Mouse (Mus musculus): ENCODE results near the gene P2rx3. TPM values are rescaled to one million over a fixed set of nuclear protein-coding genes. Genes with fewer than 3 reads are reported as not detected.

Gene P2rx3
- total and polyA plus RNA-seq, 3 experiments: 2.2 to 7.1 (median 3.7) TPM

- H3K9ac ChIP-seq (ENCODE audit: insufficient read depth, low read depth): no peak overlapping the region
- no peak overlapping the region for H3K4me2 ChIP-seq (ENCODE audit: insufficient read depth, low read depth, poor library complexity, severe bottlenecking)
- peaks cover 27 to 59% of the 10 kb centered on the region in 2 experiments for H3K36me3 ChIP-seq (replicated peaks in 1 of 2; ENCODE audit: control insufficient read depth in 1 of 2, insufficient read depth in 1 of 2, low read length in 1 of 2)
- no peak overlapping the region for H3K27ac ChIP-seq (ENCODE audit: insufficient read depth, low read depth)
- H3K79me2 ChIP-seq (replicated peaks; ENCODE audit: control insufficient read depth, extremely low read depth, insufficient read depth, poor library complexity, severe bottlenecking): no peaks in the 10 kb centered on the region
- no peak for DNase-seq (ENCODE audit: extremely low read depth)
- H3K27me3 ChIP-seq (replicated peaks): no peaks in the 10 kb centered on the region
- H3K4me1 ChIP-seq (ENCODE audit: control insufficient read depth in 1 of 2, insufficient read depth in 2 of 2): peaks cover 0 to 7% of the 10 kb centered on the region in 2 experiments; a peak in 2 of 4 replicates
- H3K4me3 ChIP-seq (replicated peaks in 1 of 3; ENCODE audit: low read depth in 2 of 3, low read length in 2 of 3, poor library complexity in 1 of 3): no peak overlapping the region
- in situ Hi-C loops (cut with MboI; ENCODE audit: low pct_ligation_motif_present, low pct_unique_long_range_greater_than_20kb, low sequenced_read_pairs) (no loop called here), dilution Hi-C loops (cut with MboI; ENCODE audit: extremely low pct_ligation_motif_present, extremely low pct_unique_long_range_greater_than_20kb, low sequenced_read_pairs) (no loop called here)
- TF ChIP-seq POLR2AphosphoS2 (IDR thresholded peaks at IDR 0.05; ENCODE audit: low read depth, low read length) (no peak), KAT2A (IDR thresholded peaks at IDR 0.05; ENCODE audit: insufficient replicate concordance, low read length) (no peak), CHD2 (IDR thresholded peaks at IDR 0.05; ENCODE audit: low read length) (no peak), USF2 (conservative IDR thresholded peaks at IDR 0.05; ENCODE audit: low read depth, low read length) (no peak), MAFK (IDR thresholded peaks at IDR 0.05; ENCODE audit: insufficient replicate concordance, low read length) (no peak), TBP (conservative IDR thresholded peaks at IDR 0.05; ENCODE audit: low read depth, low read length) (no peak), BHLHE40 (IDR thresholded peaks at IDR 0.05; ENCODE audit: low read depth, low read length) (no peak), HCFC1 (IDR thresholded peaks at IDR 0.05; ENCODE audit: low read depth, low read length) (no peak), SIN3A (IDR thresholded peaks at IDR 0.05; ENCODE audit: low read length) (no peak), ZC3H11A (IDR thresholded peaks at IDR 0.05; ENCODE audit: low read depth, low read length) (no peak), JUN (IDR thresholded peaks at IDR 0.05; ENCODE audit: insufficient read depth, low read depth, low read length) (no peak)
- H3K9me3 ChIP-seq (replicated peaks; ENCODE audit: low read length): no peaks in the 10 kb centered on the region
Measured at GRCm38 (mm10) chr2:85061107-85061541, 23.9 kb upstream of the P2rx3 start.

DNA sequence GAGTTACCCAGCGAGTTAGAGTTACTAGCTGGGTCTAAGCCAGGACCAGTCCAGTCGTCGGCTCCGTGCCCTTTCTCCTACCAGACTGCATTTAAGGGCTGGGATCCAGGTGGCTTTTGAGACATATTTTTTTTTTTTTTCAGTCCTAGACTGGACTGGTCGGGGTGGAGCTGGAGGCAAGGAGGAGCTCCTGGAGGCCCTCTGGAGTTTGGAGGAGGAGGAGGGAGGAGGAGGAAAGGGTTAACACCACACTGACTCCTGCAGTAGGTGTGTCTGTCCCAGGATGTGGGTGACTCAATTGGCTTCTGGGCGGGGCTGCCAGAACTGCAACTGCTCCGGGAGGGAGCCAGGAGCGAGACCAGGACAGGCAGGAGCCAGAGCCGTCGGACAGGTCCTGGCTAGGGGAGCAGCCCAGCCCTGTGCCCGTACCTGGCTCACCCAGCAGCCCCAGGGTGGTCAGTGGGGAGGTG, 23.4 kb upstream of the P2rx3 start:
- no peaks in the 10 kb centered on the region for H3K79me2 ChIP-seq (replicated peaks; ENCODE audit: control insufficient read depth, extremely low read depth, insufficient read depth, poor library complexity, severe bottlenecking)
- H3K36me3 ChIP-seq (replicated peaks in 1 of 2; ENCODE audit: control insufficient read depth in 1 of 2, insufficient read depth in 1 of 2, low read length in 1 of 2): peaks cover 31 to 63% of the 10 kb centered on the region in 2 experiments
- in situ Hi-C loops (cut with MboI; ENCODE audit: low pct_ligation_motif_present, low pct_unique_long_range_greater_than_20kb, low sequenced_read_pairs): no loop called here
- H3K4me3 ChIP-seq (replicated peaks in 1 of 3; ENCODE audit: low read depth in 2 of 3, low read length in 2 of 3, poor library complexity in 1 of 3): no peak overlapping the region
- no peak overlapping the region for H3K9ac ChIP-seq (ENCODE audit: insufficient read depth, low read depth)
- no peaks in the 10 kb centered on the region for H3K27me3 ChIP-seq (replicated peaks)
- H3K9me3 ChIP-seq (replicated peaks; ENCODE audit: low read length): no peaks in the 10 kb centered on the region
- no peak overlapping the region for H3K27ac ChIP-seq (ENCODE audit: insufficient read depth, low read depth)
- no peak overlapping the region for H3K4me2 ChIP-seq (ENCODE audit: insufficient read depth, low read depth, poor library complexity, severe bottlenecking)
- dilution Hi-C loops (cut with MboI; ENCODE audit: extremely low pct_ligation_motif_present, extremely low pct_unique_long_range_greater_than_20kb, low sequenced_read_pairs): no loop called here
- peaks cover 0 to 8% of the 10 kb centered on the region in 2 experiments; a peak in 2 of 4 replicates for H3K4me1 ChIP-seq (ENCODE audit: control insufficient read depth in 1 of 2, insufficient read depth in 2 of 2)
- DNase-seq (ENCODE audit: extremely low read depth): no peak
- TF ChIP-seq POLR2AphosphoS2 (IDR thresholded peaks at IDR 0.05; ENCODE audit: low read depth, low read length) (no peak), MAX (IDR thresholded peaks at IDR 0.05; ENCODE audit: low read length) (no peak), ELF1 (IDR thresholded peaks at IDR 0.05; ENCODE audit: low read depth, low read length) (no peak), SMC3 (IDR thresholded peaks at IDR 0.05; ENCODE audit: low read depth, low read length) (no peak), MEF2A (IDR thresholded peaks at IDR 0.05; ENCODE audit: borderline replicate concordance, low read depth, low read length) (no peak), JUND (conservative IDR thresholded peaks at IDR 0.05; ENCODE audit: low read depth, low read length) (no peak), TBP (conservative IDR thresholded peaks at IDR 0.05; ENCODE audit: low read depth, low read length) (no peak), USF1 (IDR thresholded peaks at IDR 0.05; ENCODE audit: low read depth, low read length) (no peak), POLR2A (IDR thresholded peaks at IDR 0.05; ENCODE audit: low read depth, low read length) (no peak), USF2 (conservative IDR thresholded peaks at IDR 0.05; ENCODE audit: low read depth, low read length) (no peak), CHD2 (IDR thresholded peaks at IDR 0.05; ENCODE audit: low read length) (no peak)
